In the genomic region with DNA sequence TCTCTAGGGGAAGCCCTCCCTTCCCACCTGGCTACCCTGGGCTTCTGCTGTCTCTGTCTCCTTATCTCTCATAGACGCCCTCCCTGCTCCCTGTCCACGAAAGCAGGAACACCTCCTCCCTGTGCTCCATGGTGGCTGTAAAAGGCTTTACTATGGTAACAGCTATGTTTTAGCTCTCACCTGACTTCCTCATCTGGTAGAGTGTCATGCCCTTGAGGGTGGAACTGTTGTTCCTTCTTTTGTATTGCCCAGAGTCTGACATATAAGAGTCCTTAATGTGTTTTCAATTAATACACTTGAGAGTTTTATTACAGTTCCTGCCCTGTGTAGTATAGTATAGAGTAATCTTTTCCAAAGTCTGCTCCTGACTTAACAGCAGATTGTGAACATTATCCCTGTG, we compare ENCODE assay signal across 19 mouse cellular contexts. TPM values are rescaled to one million over a fixed set of nuclear protein-coding genes. Genes with fewer than 3 reads are reported as not detected.
DNase-seq lines count a peak whose midpoint lies in the region; ATAC-seq lines count a peak whose summit lies in the region.
"Had no signal": no experiment of that assay in that cellular context is flagged by ENCODE, and none has a peak within 500 bp of the region (broad histone marks: within the 10 kb centered on the region; RNA-seq: fewer than 3 reads in every experiment).

No protein-coding gene starts in this region.

- peaks cover 35% of the 10 kb centered on the region for H3K36me3 ChIP-seq in limb, embryonic 12.5 days
- peaks cover 69% of the 10 kb centered on the region for H3K36me3 ChIP-seq in limb, embryonic 10.5 days
- no peaks in the 10 kb centered on the region for H3K36me3 ChIP-seq in intestine, embryonic 15.5 days
- peaks cover 16% of the 10 kb centered on the region for H3K36me3 ChIP-seq in megakaryocyte, embryonic 14.5 days (replicated peaks; ENCODE audit: low read length)
- H3K36me3 ChIP-seq: heart, embryonic 15.5 days had no signal

- peak; percentile 62; the same call in 1 of the 2 replicates for ATAC-seq in limb, embryonic 12.5 days (ENCODE audit: insufficient number of reproducible peaks, insufficient read depth, low FRiP score, low TSS enrichment, low read depth)
- peak; percentile 59 for ATAC-seq in intestine, embryonic 15.5 days
- no peak for ATAC-seq in inflammation-experienced regulatory T-cells, adult 6 months
- ATAC-seq: CD4-positive, CD25-positive, alpha-beta regulatory T cell, adult 4 months; forebrain, embryonic 16.5 days; hindbrain, embryonic 16.5 days; Patski had no signal

- H3K9ac ChIP-seq in limb, embryonic 12.5 days (replicated peaks) = no peak overlapping the region
- no peak overlapping the region for H3K9ac ChIP-seq in intestine, embryonic 15.5 days
- H3K9ac ChIP-seq: heart, embryonic 15.5 days; neural tube, embryonic 12.5 days had no signal

- peaks cover 27% of the 10 kb centered on the region for H3K4me1 ChIP-seq in limb, embryonic 12.5 days (replicated peaks)
- H3K4me1 ChIP-seq in limb, embryonic 10.5 days = peaks cover 19% of the 10 kb centered on the region
- peaks cover 16% of the 10 kb centered on the region for H3K4me1 ChIP-seq in intestine, embryonic 15.5 days (replicated peaks)
- peaks cover 52% of the 10 kb centered on the region for H3K4me1 ChIP-seq in megakaryocyte, embryonic 14.5 days

- no peak for DNase-seq in limb, embryonic 10.5 days (ENCODE audit: low spot score)
- DNase-seq in yolk sac, embryonic 10.5 days (ENCODE audit: low spot score) = peak; percentile 45
- no peak for DNase-seq in left cerebral cortex, adult 18-20 months (ENCODE audit: low spot score in 2 of 2)
- DNase-seq: cerebellum, adult 9-11 months; gastrocnemius, postnatal 14 days; lung, postnatal 10 days; midbrain, embryonic 14.5 days; retina, postnatal 1 day; thymus, postnatal 14 days had no signal

- H3K4me3 ChIP-seq in limb, embryonic 12.5 days (replicated peaks) = no peak overlapping the region
- H3K4me3 ChIP-seq in limb, embryonic 10.5 days = no peak overlapping the region
- H3K4me3 ChIP-seq in intestine, embryonic 15.5 days (replicated peaks) = no peak overlapping the region
- H3K4me3 ChIP-seq in megakaryocyte, embryonic 14.5 days (replicated peaks) = peak overlapping the region; percentile 51
- H3K4me3 ChIP-seq: heart, embryonic 15.5 days; neural tube, embryonic 12.5 days had no signal

- no peaks in the 10 kb centered on the region for H3K27me3 ChIP-seq in limb, embryonic 12.5 days
- no peaks in the 10 kb centered on the region for H3K27me3 ChIP-seq in limb, embryonic 10.5 days (ENCODE audit: low read depth, poor library complexity, severe bottlenecking)
- no peaks in the 10 kb centered on the region for H3K27me3 ChIP-seq in intestine, embryonic 15.5 days (replicated peaks)
- no peaks in the 10 kb centered on the region for H3K27me3 ChIP-seq in megakaryocyte, embryonic 14.5 days (replicated peaks)
- H3K27me3 ChIP-seq: heart, embryonic 15.5 days; neural tube, embryonic 12.5 days; Patski had no signal

- H3K4me2 ChIP-seq in limb, embryonic 12.5 days = no peak overlapping the region
- no peak overlapping the region for H3K4me2 ChIP-seq in intestine, embryonic 15.5 days (replicated peaks)
- H3K4me2 ChIP-seq: heart, embryonic 15.5 days; neural tube, embryonic 12.5 days had no signal

- WGBS in limb, embryonic 12.5 days = 38% methylated on average over 2 of the region's 2 CpGs
- WGBS in limb, embryonic 10.5 days = 49% methylated on average over 2 of the region's 2 CpGs
- WGBS in intestine, embryonic 15.5 days = 54% methylated on average over 2 of the region's 2 CpGs

- H3K9me3 ChIP-seq in limb, embryonic 12.5 days = no peaks in the 10 kb centered on the region
- H3K9me3 ChIP-seq in limb, embryonic 10.5 days (replicated peaks) = no peaks in the 10 kb centered on the region
- no peaks in the 10 kb centered on the region for H3K9me3 ChIP-seq in intestine, embryonic 15.5 days
- no peaks in the 10 kb centered on the region for H3K9me3 ChIP-seq in megakaryocyte, embryonic 14.5 days
- H3K9me3 ChIP-seq: heart, embryonic 15.5 days; neural tube, embryonic 12.5 days had no signal

- H3K27ac ChIP-seq in limb, embryonic 12.5 days = peak overlapping the region; percentile 51
- H3K27ac ChIP-seq in limb, embryonic 10.5 days = no peak overlapping the region
- peak overlapping the region; percentile 59 for H3K27ac ChIP-seq in intestine, embryonic 15.5 days
- H3K27ac ChIP-seq: heart, embryonic 15.5 days; neural tube, embryonic 12.5 days had no signal

RNA-seq across cellular contexts. Expression of gene Smad1, which starts 36.9 kb away (rescaled TPM):
- polyA plus RNA-seq in limb, embryonic 12.5 days (2016; fragmentation: Nextera tagmentation; extraction: Ambion mirVana) = 46.3 and 52.8 TPM in 2 replicates
- 37.0 and 39.6 TPM in 2 replicates for polyA plus RNA-seq in limb, embryonic 10.5 days (2016; fragmentation: Nextera tagmentation; extraction: Ambion mirVana)
- 37.6 and 39.9 TPM in 2 replicates for polyA plus RNA-seq in intestine, embryonic 15.5 days (2015; fragmentation: Nextera tagmentation; extraction: Ambion mirVana)
- polyA plus RNA-seq in megakaryocyte, embryonic 14.5 days (2012; ENCODE audit: insufficient read depth, low replicate concordance) = 8.0 and 25.1 TPM in 2 replicates
- total RNA-seq in left cerebral cortex, adult 18-20 months (2021) = 10 to 100 TPM; 31.2 to 32.3 TPM
- 1 to 10 TPM; 2.9 to 8.1 (median 7.1) TPM for polyA plus RNA-seq in inflammation-experienced regulatory T-cells, adult 6 months (2017; shearing (Covaris generic))
